8 mouse cellular contexts compared by ENCODE assay signal in the genomic region with DNA sequence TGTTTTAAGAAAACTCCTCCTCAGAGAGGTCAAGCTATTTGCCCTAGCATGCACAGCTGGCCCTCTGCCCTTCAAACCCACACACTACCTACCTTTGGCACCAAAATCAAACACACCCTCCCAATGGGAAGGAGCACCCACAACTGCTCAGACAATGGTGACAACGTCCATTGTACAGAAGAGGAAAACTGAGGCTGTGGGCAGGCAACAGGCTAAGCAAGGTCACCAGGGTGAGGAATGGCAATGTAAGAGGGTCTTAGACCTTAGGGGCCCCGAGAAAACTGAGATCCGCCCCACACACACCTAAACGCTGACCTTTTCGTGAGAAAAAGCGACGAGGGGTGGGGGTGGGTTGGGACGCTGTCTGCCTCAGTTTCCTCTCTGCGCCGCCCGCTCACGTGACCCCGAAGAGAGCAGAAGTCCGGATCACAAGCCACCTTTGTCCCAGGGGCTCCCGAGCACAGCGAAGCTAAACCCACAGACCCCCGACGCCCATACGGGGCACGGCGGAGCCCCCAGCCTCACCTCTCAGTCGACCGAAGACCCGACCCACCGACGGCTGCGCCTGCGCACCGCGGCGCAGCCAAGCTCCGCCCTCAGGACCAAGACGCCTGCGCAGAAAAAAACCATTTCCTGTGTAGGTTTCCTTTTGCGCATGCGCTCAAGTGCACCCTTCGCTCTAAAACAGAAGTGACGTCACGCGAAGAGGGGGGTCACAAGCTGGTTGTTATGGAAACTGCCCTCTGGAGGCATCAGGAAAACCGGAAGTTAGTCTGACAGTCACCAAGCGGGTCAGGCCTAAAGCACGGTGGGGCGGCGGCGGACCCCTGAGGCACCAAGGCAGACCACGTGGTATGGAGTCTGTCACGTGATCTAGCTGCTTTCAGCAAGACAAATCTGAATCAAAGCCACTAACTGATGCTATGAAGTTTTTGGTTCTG. TPM values are rescaled to one million over a fixed set of nuclear protein-coding genes. Genes with fewer than 3 reads are reported as not detected.
A peak's percentile ranks its signal among the peaks of the same experiment; 100 is the strongest.
DNase-seq lines count a peak whose midpoint lies in the region; ATAC-seq lines count a peak whose summit lies in the region.

A gene (minus strand): TSS at position 579 of the 941 bp plus-strand sequence.

- H3K9ac ChIP-seq in hindbrain, embryonic 15.5 days = peak within 1 kb of the TSS; percentile 77

- ATAC-seq in hindbrain, embryonic 15.5 days (ENCODE audit: low FRiP score, low read depth) = peak; percentile 94

- DNase-seq in T-cell, adult 2 months (ENCODE audit: low spot score) = peak; percentile 96
- DNase-seq in cerebellum, postnatal 36 days = peak; percentile 99 to 100
- peak; percentile 99 to 100 for DNase-seq in frontal cortex, postnatal 36 days (ENCODE audit: low spot score in 2 of 2)
- peak; percentile 100 for DNase-seq in left cerebral cortex, adult 11 months (ENCODE audit: low spot score)
- DNase-seq in lung, postnatal 4 days = peak; percentile 99
- DNase-seq in retina, postnatal 7 days (ENCODE audit: low read depth, low spot score) = peak; percentile 100
- DNase-seq in urinary bladder, adult 2 months (ENCODE audit: low spot score) = peak; percentile 80

- H3K4me1 ChIP-seq in hindbrain, embryonic 15.5 days (replicated peaks) = peaks cover 34% of the 10 kb centered on the region

- no peaks in the 10 kb centered on the region for H3K9me3 ChIP-seq in hindbrain, embryonic 15.5 days

- WGBS in hindbrain, embryonic 15.5 days = under 1% methylated on average over 47 of the region's 48 CpGs

- H3K27ac ChIP-seq in hindbrain, embryonic 15.5 days (replicated peaks) = peak within 1 kb of the TSS; percentile 44; the same call in 1 of the 2 replicates

- H3K4me3 ChIP-seq in hindbrain, embryonic 15.5 days = peak within 1 kb of the TSS; percentile 73

- H3K27me3 ChIP-seq in hindbrain, embryonic 15.5 days = no peaks in the 10 kb centered on the region

- peak within 1 kb of the TSS; percentile 87 for H3K4me2 ChIP-seq in hindbrain, embryonic 15.5 days

- H3K36me3 ChIP-seq in hindbrain, embryonic 15.5 days = no peaks in the 10 kb centered on the region

RNA-seq across cellular contexts. Expression of the gene that starts here (rescaled TPM):
- polyA plus RNA-seq in hindbrain, embryonic 15.5 days (2015; fragmentation: Nextera tagmentation; extraction: Ambion mirVana) = 310 and 331 TPM in 2 replicates
- 90.0 and 93.9 TPM in 2 replicates for polyA plus RNA-seq in urinary bladder, adult 2 months (2012; rRNA removed)

Comparison
In these comparisons a context has a peak if more than half of its experiments do, and no peak if none do; other contexts are left out.
1. Peak in every context shown above with its lines: DNase-seq, ATAC-seq, H3K4me3 ChIP-seq and H3K27ac ChIP-seq.